Mouse (Mus musculus) MEL (cell line): ENCODE measurements at regions not wholly inside any gene's neighbourhood (a gene's known extent, or its start where the extent isn't known, plus 50 kb on each side); places are given as distances from the start of the nearest gene placed in this dataset.
"Not testable (repeated sequence)": the region's sequence is repeated elsewhere in the genome, so short reads cannot be mapped to it uniquely, and the experiment has no call there.

Experiments used
- CTCF ChIP-seq, 3 experiments: IDR thresholded peaks in 2 of 3; conservative IDR thresholded peaks in 1 of 3; 2 replicates each; pipeline ENCODE4 v1.5.1; 2011 to 2012; ENCODE audit warnings: low read length in 3 of 3, low read depth in 2 of 3, mild to moderate bottlenecking in 2 of 3, improper control_type of control experiment in 1 of 3, inconsistent platforms in 1 of 3, mixed read lengths in 1 of 3, moderate library complexity in 1 of 3; ENCODE audit not compliant: control insufficient read depth in 1 of 3, insufficient read depth in 1 of 3, poor library complexity in 1 of 3, severe bottlenecking in 1 of 3
- EP300 ChIP-seq, 2 experiments: IDR thresholded peaks; 2 replicates each; pipeline ENCODE4 v1.6.1; 2011; ENCODE audit warnings: improper control_type of control experiment in 2 of 2, low read length in 2 of 2, low read depth in 1 of 2, mild to moderate bottlenecking in 1 of 2
- MAFK ChIP-seq: IDR thresholded peaks from 2 replicates; pipeline ENCODE4 v1.6.1; 2011; ENCODE audit warnings: low read depth, mild to moderate bottlenecking, low read length, improper control_type of control experiment, borderline replicate concordance
- POLR2A ChIP-seq, 2 experiments: IDR thresholded peaks; 2 replicates each; pipeline ENCODE4 v1.6.1; 2011 to 2012; ENCODE audit warnings: low read length in 2 of 2, mild to moderate bottlenecking in 2 of 2, control low read depth in 1 of 2, improper control_type of control experiment in 1 of 2, low read depth in 1 of 2, moderate library complexity in 1 of 2; ENCODE audit not compliant: control insufficient read depth in 1 of 2, insufficient read depth in 1 of 2, poor library complexity in 1 of 2
- TCF12 ChIP-seq: IDR thresholded peaks from 2 replicates; pipeline ENCODE4 v1.6.1; 2014; ENCODE audit warnings: low read depth, mild to moderate bottlenecking, inconsistent platforms, low read length, improper control_type of control experiment, moderate library complexity
- ZC3H11A ChIP-seq: IDR thresholded peaks from 2 replicates; pipeline ENCODE4 v1.6.1; 2012; ENCODE audit warnings: low read depth, mild to moderate bottlenecking, inconsistent platforms, low read length, improper control_type of control experiment

- TF ChIP-seq CTCF (IDR thresholded peaks at IDR 0.05 in 2 of 3, conservative IDR thresholded peaks at IDR 0.05 in 1 of 3; ENCODE audit: control insufficient read depth in 1 of 3, insufficient read depth in 1 of 3, low read depth in 2 of 3, low read length in 3 of 3, poor library complexity in 1 of 3, severe bottlenecking in 1 of 3); POLR2A (IDR thresholded peaks at IDR 0.05; ENCODE audit: control insufficient read depth in 1 of 2, insufficient read depth in 1 of 2, low read depth in 1 of 2, low read length in 2 of 2, poor library complexity in 1 of 2); EP300 (IDR thresholded peaks at IDR 0.05; ENCODE audit: low read depth in 1 of 2, low read length in 2 of 2); ZC3H11A; TCF12; MAFK: not testable (repeated sequence)
Measured at GRCm38 (mm10) chr14:53488383-53488782, 765.5 kb downstream of the Dad1 start.
